Mouse (Mus musculus): ENCODE results near the gene Pdss2.

Pdss2 gene

GRCm38 (mm10) chr10:43483426-43483995 is 262.2 kb downstream of the Pdss2 start:
- in situ Hi-C loops (cut with MseI, MboI) = no loop called here

- in situ Hi-C loops (cut with MseI, MboI) = no loop called here
Observed at GRCm38 (mm10) chr10:43485751-43486268, 264.5 kb downstream of the Pdss2 start.

DNA sequence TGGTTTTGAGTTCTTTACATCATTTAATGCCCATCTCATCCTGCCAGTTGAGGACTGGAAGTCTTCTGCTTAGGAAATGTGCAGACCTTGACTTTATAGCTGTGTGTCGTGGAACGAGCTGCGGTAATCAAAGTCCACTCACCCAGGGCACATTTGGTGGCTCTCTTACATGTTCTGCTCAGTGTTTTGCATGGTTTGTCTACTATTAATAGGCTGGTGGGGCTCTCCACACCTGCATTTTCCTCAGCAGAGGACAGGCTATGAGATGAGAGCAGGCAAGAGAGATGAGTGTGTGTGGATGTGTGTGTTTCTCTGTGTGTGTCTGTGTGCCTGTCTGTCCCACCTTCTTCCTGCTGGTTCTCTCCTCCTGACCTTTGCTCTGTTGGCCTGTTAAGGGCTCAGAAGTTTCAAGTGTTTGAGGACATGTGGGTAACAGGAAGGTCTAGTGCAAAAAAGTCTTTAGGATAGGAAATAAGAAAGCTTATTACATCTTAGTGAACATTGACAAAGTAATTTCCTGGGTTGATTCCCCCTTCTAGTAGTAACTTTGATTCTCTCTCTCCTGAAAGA is 266.2 kb downstream of the Pdss2 start:
- in situ Hi-C loops (cut with MseI, MboI) = no loop called here

DNA sequence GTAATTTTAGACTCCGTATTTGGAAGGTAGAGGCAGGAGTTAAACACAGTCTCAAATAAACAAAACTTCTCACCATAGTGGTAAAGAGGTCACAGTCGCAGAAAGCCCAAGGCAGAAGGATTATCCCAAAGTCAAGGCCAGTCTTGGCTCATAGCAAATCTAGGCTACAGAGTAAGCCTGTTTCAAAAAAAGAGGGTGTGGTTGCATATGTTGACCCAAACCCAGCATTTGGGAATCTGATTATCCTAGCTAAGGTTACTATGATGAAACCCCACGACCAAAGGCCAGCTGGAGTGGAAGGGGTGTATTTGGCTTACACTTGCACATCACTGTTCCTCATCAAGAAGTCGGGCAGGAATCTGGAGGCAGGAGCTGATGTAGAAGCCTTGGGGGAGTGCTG is 267.0 kb downstream of the Pdss2 start:
- in situ Hi-C loops (cut with MseI, MboI) = no loop called here

DNA sequence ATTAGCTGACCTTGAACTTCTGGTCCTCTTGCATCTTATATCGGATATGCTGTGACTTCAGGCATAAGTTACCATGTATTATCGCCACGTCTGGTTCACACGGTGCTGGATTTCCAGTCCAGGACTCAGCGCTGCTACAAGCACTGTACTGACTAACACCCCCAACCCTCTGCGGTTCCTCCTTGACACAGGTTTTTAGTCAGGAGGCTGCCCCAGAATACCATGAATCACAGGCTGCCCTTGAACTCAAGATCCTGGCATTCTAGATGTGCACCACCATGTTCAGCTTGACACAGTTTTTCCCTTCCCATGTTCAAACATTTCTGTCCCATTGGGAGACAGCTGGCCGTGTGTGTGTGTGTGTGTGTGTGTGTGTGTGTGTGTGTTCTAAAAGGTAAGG is 267.9 kb downstream of the Pdss2 start:
- in situ Hi-C loops (cut with MseI, MboI) = no loop called here

- in situ Hi-C loops (cut with MseI, MboI) = no loop called here
Observed at GRCm38 (mm10) chr10:43489550-43489949, 268.3 kb downstream of the Pdss2 start.

- in situ Hi-C loops (cut with MseI, MboI) = no loop called here
Observed at GRCm38 (mm10) chr10:43490034-43490433, 268.7 kb downstream of the Pdss2 start.

DNA sequence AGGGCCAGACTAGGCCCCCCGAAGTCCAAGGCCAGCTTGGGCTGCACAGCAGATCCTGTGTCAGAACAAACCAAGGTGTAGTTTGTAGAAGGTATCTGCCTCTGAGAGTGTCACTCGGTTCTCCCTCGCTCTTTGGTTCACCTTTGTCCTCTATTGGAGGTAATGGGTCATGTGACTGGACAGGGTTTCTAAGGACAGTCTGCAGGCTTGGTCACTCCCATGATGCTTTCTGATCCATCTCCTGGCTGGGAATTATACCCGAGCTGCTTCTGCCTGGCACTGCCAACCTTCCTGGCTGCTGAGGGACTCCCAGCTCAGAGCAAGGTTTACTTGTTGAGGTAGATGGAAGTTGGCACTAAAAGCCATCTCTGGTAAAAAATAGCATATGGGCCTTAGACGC is 269.6 kb downstream of the Pdss2 start:
- in situ Hi-C loops (cut with MseI, MboI) = no loop called here

- in situ Hi-C loops (cut with MseI, MboI) = no loop called here
Observed at GRCm38 (mm10) chr10:43502599-43502998, 281.3 kb downstream of the Pdss2 start.

DNA sequence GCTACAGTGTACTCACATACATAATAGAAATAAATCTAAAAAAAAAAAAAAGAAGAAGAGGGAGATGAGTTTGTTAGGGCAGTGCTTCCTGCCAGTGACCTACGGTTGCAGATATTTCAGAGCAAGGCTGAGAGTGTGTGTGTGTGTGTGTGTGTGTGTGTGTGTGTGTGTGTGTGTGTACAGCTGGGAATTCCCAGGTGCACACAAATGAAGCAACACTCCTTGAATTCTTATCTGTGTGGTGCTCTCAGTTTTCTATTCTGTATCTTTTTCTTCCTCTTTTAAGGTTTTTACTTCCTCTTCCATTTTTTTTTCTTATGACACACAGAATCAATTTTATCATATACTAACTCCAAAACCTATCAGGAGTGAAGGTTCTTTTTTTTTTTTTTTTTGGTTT is 283.0 kb downstream of the Pdss2 start:
- in situ Hi-C loops (cut with MseI, MboI) = no loop called here

DNA sequence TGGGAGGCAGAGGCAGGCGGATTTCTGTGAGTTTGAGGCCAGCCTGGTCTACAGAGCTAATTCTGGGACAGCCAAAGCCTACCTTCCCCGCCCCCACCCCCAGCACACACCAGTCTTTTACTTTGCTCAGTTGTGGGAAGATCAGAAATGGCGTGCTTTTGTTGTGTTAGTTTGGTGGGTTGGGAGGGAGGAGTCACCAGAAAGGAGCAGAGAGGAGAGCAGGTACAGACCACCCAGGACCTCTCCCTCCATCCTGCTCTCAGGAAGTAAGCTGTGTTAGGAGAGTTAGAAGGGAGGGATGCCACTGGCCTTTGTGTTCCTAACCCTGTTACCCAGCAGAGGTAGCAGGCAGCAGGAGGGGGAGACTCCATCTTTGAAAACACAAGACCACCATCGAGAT is 285.8 kb downstream of the Pdss2 start:
- in situ Hi-C loops (cut with MseI, MboI) = no loop called here

DNA sequence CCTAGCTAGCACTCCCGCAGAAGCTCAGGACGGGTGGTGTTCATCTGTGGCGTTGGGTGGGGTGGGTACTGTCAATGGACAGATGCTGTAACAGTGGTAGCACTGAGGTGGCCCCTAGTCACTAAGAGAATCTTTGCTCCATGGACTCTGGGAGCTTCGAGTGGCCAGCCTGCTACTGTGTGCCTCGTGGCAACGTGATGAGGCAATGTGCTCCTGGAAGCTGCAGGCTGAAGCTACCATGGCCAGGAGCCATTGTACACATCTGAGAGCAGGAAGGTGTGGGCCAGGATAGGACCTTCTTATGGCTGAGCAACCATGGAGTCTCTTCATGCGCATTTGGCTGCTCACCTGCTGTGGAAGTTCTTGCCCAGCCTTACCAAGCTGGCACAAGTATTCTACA is 287.9 kb downstream of the Pdss2 start:
- in situ Hi-C loops (cut with MseI, MboI) = no loop called here

GRCm38 (mm10) chr10:43512976-43513375 is 291.7 kb downstream of the Pdss2 start:
- in situ Hi-C loops (cut with MseI, MboI) = no loop called here
